Mouse (Mus musculus): ENCODE measurements around the gene Gm11007. TPM values are rescaled to one million over a fixed set of nuclear protein-coding genes. Genes with fewer than 3 reads are reported as not detected.
"Not testable (repeated sequence)": the region's sequence is repeated elsewhere in the genome, so short reads cannot be mapped to it uniquely, and the experiment has no call there.

The Gm11007 gene
- total RNA-seq (2021): not detected

- intact Hi-C loops (cut with DNase I): not testable (repeated sequence)
Observed at GRCm38 (mm10) chr2:175643678-175644077, at the start of gene Gm11007. Gm11007 (plus strand) TSS chr2:175643978.

More at GRCm38 (mm10) chr2:175643678-175644077, at the start of gene Gm11007:
- not testable (repeated sequence) for DNase-seq

Other genes with a start within 250 kb of the Gm11007 start
- 1 to 10 TPM; 1.6 to 2.2 TPM for gene Gm4724, start 208.2 kb upstream of the Gm11007 start, total RNA-seq (2021)
- gene Zfp965, start 174.0 kb upstream of the Gm11007 start, total RNA-seq (2021): 1 to 10 TPM; 4.2 to 5.4 TPM
- gene Zfp969, start 59.7 kb downstream of the Gm11007 start, total RNA-seq (2021): 10 to 100 TPM in 1 of 2 experiments, not detected in 1; 33.4 TPM
- not detected for gene Gm2007, start 97.6 kb downstream of the Gm11007 start, total RNA-seq (2021)
- 10 to 100 TPM; 12.2 to 14.0 TPM for gene Gm14288, start 157.1 kb downstream of the Gm11007 start, total RNA-seq (2021)
- gene Gm6710, start 225.2 kb downstream of the Gm11007 start, total RNA-seq (2021): 10 to 100 TPM; 14.2 to 17.4 TPM

Measured in heart, postnatal 36 days (tissue).